Mouse (Mus musculus) urinary bladder, postnatal 4 days (tissue): ENCODE data around the gene Pan3.
A peak's percentile ranks its signal among the peaks of the same experiment; 100 is the strongest.
"Not testable (repeated sequence)": the region's sequence is repeated elsewhere in the genome, so short reads cannot be mapped to it uniquely, and the experiment has no call there.

ENCODE experiments used
- DNase-seq, 2 experiments: peaks; one replicate each; pipeline ENCODE4 v3.0.0; 2021 to 2022; ENCODE audit warnings: low spot score in 2 of 2

Pan3 gene

GRCm38 (mm10) chr5:147551879-147552627, 122.1 kb downstream of the Pan3 start:
- DNase-seq, result no peak

- not testable (repeated sequence) for DNase-seq
Measured at GRCm38 (mm10) chr5:147557641-147558040, 127.7 kb downstream of the Pan3 start.

- no peak for DNase-seq
Measured at GRCm38 (mm10) chr5:147563511-147564139, 133.7 kb downstream of the Pan3 start.

- no peak for DNase-seq
Measured at GRCm38 (mm10) chr5:147564140-147564590, 134.2 kb downstream of the Pan3 start.

- no peak for DNase-seq
Measured at GRCm38 (mm10) chr5:147565444-147565843, 135.5 kb downstream of the Pan3 start.

- no peak for DNase-seq
Measured at GRCm38 (mm10) chr5:147566335-147566734, 136.4 kb downstream of the Pan3 start.

GRCm38 (mm10) chr5:147572695-147573094, 142.7 kb downstream of the Pan3 start:
- DNase-seq, result no peak

GRCm38 (mm10) chr5:147573555-147573954, 143.6 kb downstream of the Pan3 start:
- DNase-seq, result no peak

GRCm38 (mm10) chr5:147574517-147574916, 144.6 kb downstream of the Pan3 start:
- DNase-seq, result no peak

- no peak for DNase-seq
Measured at GRCm38 (mm10) chr5:147577003-147577402, 147.0 kb downstream of the Pan3 start.

- DNase-seq, result no peak
Measured at GRCm38 (mm10) chr5:147579148-147579547, 149.2 kb downstream of the Pan3 start.

- DNase-seq, result no peak
Measured at GRCm38 (mm10) chr5:147579691-147580090, 149.7 kb downstream of the Pan3 start.

GRCm38 (mm10) chr5:147580181-147580580, 150.2 kb downstream of the Pan3 start:
- DNase-seq, result no peak

- peak; percentile 49 to 88 for DNase-seq
Measured at GRCm38 (mm10) chr5:147583702-147584298, 153.8 kb downstream of the Pan3 start.

GRCm38 (mm10) chr5:147584648-147585047, 154.7 kb downstream of the Pan3 start:
- DNase-seq, result no peak

- no peak for DNase-seq
Measured at GRCm38 (mm10) chr5:147585070-147585469, 155.1 kb downstream of the Pan3 start.

- DNase-seq, result no peak
Measured at GRCm38 (mm10) chr5:147589814-147590213, 159.9 kb downstream of the Pan3 start.

GRCm38 (mm10) chr5:147597825-147598224, 167.9 kb downstream of the Pan3 start:
- no peak for DNase-seq
